Mouse (Mus musculus): Measurements from ENCODE around the gene Efna4. TPM values are rescaled to one million over a fixed set of nuclear protein-coding genes. Genes with fewer than 3 reads are reported as not detected.

Gene Efna4
- polyA plus RNA-seq (2017; shearing (Covaris generic)) = 0.21 TPM

GRCm38 (mm10) chr3:89337721-89338578 is at the start of gene Efna4:
Gene Efna4, minus strand, starts transcription at chr3:89338028.

GRCm38 (mm10) chr3:89365153-89365485 is 27.3 kb upstream of the Efna4 start, which contains the start of gene Dcst1:
Gene Dcst1, minus strand, starts transcription at chr3:89365253.

GRCm38 (mm10) chr3:89361675-89362074 is 23.8 kb upstream of the Efna4 start, which contains the start of gene Dcst2:
Gene Dcst2, plus strand, starts transcription at chr3:89361975.

GRCm38 (mm10) chr3:89349869-89350501 is 12.2 kb upstream of the Efna4 start, which contains the start of gene Adam15:
Gene Adam15, minus strand, starts transcription at chr3:89349996.

GRCm38 (mm10) chr3:89322514-89323165 is 15.2 kb downstream of the Efna4 start, which contains the start of gene Efna3:
Gene Efna3, minus strand, starts transcription at chr3:89322965.

Other genes with a start within 250 kb of the Efna4 start
- gene Rusc1, start 244.7 kb downstream of the Efna4 start, polyA plus RNA-seq (2017; shearing (Covaris generic)) = 55.7 TPM
- gene Gm43738, start 236.9 kb downstream of the Efna4 start, polyA plus RNA-seq (2017; shearing (Covaris generic)) = not detected
- gene Fdps, start 236.1 kb downstream of the Efna4 start, polyA plus RNA-seq (2017; shearing (Covaris generic)) = 69.4 TPM
- gene Pklr, start 201.9 kb downstream of the Efna4 start, polyA plus RNA-seq (2017; shearing (Covaris generic)) = not detected
- gene Hcn3, start 177.8 kb downstream of the Efna4 start, polyA plus RNA-seq (2017; shearing (Covaris generic)) = 2.3 TPM
- 106 TPM for gene Clk2, start 173.2 kb downstream of the Efna4 start, polyA plus RNA-seq (2017; shearing (Covaris generic))
- gene Scamp3, start 160.6 kb downstream of the Efna4 start, polyA plus RNA-seq (2017; shearing (Covaris generic)) = 217 TPM
- 143 TPM for gene Fam189b, start 154.9 kb downstream of the Efna4 start, polyA plus RNA-seq (2017; shearing (Covaris generic))
- gene Gba, start 135.1 kb downstream of the Efna4 start, polyA plus RNA-seq (2017; shearing (Covaris generic)) = 72.7 TPM
- 1.5 TPM for gene Thbs3, start 122.8 kb downstream of the Efna4 start, polyA plus RNA-seq (2017; shearing (Covaris generic))
- 102 TPM for gene Mtx1, start 110.9 kb downstream of the Efna4 start, polyA plus RNA-seq (2017; shearing (Covaris generic))
- gene Muc1, start 109.0 kb downstream of the Efna4 start, polyA plus RNA-seq (2017; shearing (Covaris generic)) = not detected
- gene Krtcap2, start 92.1 kb downstream of the Efna4 start, polyA plus RNA-seq (2017; shearing (Covaris generic)) = 161 TPM
- 1.1 TPM for gene Trim46, start 91.7 kb downstream of the Efna4 start, polyA plus RNA-seq (2017; shearing (Covaris generic))
- gene Dpm3, start 78.7 kb downstream of the Efna4 start, polyA plus RNA-seq (2017; shearing (Covaris generic)) = 74.9 TPM
- gene Slc50a1, start 67.5 kb downstream of the Efna4 start, polyA plus RNA-seq (2017; shearing (Covaris generic)) = 189 TPM
- gene Efna1, start 56.9 kb downstream of the Efna4 start, polyA plus RNA-seq (2017; shearing (Covaris generic)) = not detected
- gene Efna3, start 15.1 kb downstream of the Efna4 start, polyA plus RNA-seq (2017; shearing (Covaris generic)) = not detected
- gene Adam15, start 12.0 kb upstream of the Efna4 start, polyA plus RNA-seq (2017; shearing (Covaris generic)) = 11.3 TPM
- gene Dcst2, start 23.9 kb upstream of the Efna4 start, polyA plus RNA-seq (2017; shearing (Covaris generic)) = 0.20 TPM
- 0.25 TPM for gene Dcst1, start 27.2 kb upstream of the Efna4 start, polyA plus RNA-seq (2017; shearing (Covaris generic))
- 14.2 TPM for gene Zbtb7b, start 56.7 kb upstream of the Efna4 start, polyA plus RNA-seq (2017; shearing (Covaris generic))
- 0.31 TPM for gene Lenep, start 64.8 kb upstream of the Efna4 start, polyA plus RNA-seq (2017; shearing (Covaris generic))
- gene Flad1, start 73.8 kb upstream of the Efna4 start, polyA plus RNA-seq (2017; shearing (Covaris generic)) = 25.3 TPM
- 10.2 TPM for gene Cks1b, start 80.4 kb upstream of the Efna4 start, polyA plus RNA-seq (2017; shearing (Covaris generic))
- gene Shc1, start 80.4 kb upstream of the Efna4 start, polyA plus RNA-seq (2017; shearing (Covaris generic)) = 79.2 TPM
- 47.2 TPM for gene Pygo2, start 92.2 kb upstream of the Efna4 start, polyA plus RNA-seq (2017; shearing (Covaris generic))
- 82.6 TPM for gene Pbxip1, start 98.7 kb upstream of the Efna4 start, polyA plus RNA-seq (2017; shearing (Covaris generic))
- 9.9 TPM for gene Pmvk, start 116.5 kb upstream of the Efna4 start, polyA plus RNA-seq (2017; shearing (Covaris generic))
- not detected for gene Kcnn3, start 182.1 kb upstream of the Efna4 start, polyA plus RNA-seq (2017; shearing (Covaris generic))

Data from naive thymus-derived CD4-positive, alpha-beta T cell, adult 5 months (primary cell).